Mouse (Mus musculus): ENCODE results near the gene Kit. TPM values are rescaled to one million over a fixed set of nuclear protein-coding genes. Genes with fewer than 3 reads are reported as not detected.

The Kit gene
- total RNA-seq, 2 experiments from 2014 or later = 33.3 to 37.8 TPM

DNA sequence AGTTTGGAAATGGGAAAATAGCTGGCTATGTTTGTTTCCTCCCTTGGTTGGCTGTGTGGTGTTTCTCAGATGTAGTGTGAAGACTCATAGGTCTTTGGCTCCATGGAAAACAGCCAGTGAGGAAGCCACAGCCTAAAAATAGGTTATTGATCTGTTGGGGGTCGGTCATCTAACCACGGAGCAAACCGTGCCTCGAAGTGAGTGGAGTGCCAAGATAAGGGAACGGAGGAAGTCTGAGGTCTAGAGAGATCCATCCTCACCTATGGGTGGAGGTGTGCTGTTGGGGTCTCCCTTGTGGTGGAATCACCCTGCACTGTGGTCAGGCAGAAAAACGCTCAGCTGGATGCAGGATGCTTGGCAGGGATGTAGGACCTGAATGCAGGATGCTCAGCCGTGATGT lies 7.2 kb downstream of the Kit start:
- no peak for DNase-seq (ENCODE audit: low spot score in 2 of 2)
- intact Hi-C loops (cut with DNase I) = no loop called here

DNA sequence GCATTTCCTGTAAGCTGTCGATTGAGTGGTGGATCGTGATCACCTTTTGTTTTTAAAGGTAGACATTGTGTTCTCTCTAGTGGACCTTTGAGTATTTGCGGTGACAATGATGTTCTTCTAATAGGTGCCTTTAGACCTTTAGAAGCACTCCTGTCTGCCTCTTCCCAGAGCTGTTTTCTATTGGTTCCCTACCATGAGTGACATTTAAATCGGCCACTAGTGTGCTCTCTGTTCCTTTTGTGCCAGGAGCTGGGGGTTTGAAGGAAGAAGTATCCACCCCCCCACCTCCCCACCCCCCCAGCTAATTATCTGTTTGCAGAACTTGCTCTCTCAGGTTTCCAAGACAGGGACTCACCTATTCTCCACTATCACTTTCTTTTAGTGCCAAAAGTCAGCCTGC lies 13.1 kb downstream of the Kit start:
- intact Hi-C loops (cut with DNase I) = no loop called here
- no peak for DNase-seq (ENCODE audit: low spot score in 2 of 2)

DNA sequence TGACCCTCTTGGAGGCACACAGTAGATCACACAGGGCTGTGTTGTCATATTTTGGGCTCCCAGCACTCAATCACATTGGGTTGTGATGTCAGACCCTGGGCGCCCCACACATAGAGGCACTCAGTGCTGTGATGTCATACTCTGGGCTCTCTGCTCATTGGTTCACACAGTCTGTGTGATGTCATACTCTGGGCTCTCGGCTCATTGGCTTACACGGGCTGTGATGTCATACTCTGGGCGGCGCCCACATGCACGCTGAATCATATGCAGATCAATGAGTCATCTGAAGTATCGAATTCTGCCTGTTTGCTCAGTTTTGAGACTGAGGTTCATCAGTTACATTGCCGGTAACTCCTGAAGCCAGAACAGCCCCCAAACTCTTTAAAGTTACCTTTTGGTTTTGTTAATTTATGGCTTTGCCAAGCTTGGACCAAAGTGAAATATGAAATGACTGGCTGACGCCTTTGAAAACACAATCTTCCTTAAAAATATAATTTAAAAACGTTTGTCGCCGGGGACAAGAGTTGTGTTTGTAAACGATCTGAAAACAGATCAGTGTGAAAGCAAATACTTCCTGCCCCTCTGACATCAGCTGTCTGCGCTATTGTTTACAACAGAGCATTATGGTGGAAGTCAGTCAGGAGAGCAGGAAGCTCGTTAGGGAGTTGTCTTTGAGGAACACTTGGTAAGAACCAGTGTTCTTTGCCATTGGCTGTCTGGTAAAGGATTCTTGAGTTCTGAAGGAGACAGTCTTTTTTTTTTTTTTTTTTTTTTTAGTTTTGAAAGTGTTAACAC lies 15.0 kb downstream of the Kit start:
- no peak for DNase-seq (ENCODE audit: low spot score in 2 of 2)
- intact Hi-C loops (cut with DNase I) = no loop called here

DNA sequence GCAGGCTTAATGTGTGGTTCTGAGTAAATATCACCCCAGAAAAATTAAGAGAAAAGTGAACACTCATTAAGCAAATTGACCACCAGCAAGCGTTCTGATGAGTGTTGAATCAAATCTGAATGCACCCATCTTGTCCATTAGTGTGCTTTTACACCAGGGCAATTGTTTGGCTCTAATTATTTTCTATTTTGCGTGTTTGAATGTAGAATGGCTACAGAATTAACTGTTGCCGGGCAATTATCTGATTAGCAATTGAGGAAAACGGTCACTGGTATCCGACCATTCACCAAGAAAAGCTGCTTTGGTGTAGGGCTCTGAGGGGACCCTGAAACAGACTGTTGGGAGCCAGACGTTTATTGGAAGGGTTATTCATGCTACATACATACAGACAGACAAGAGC lies 16.2 kb downstream of the Kit start:
- DNase-seq (ENCODE audit: low spot score in 2 of 2) = no peak
- intact Hi-C loops (cut with DNase I) = no loop called here

DNA sequence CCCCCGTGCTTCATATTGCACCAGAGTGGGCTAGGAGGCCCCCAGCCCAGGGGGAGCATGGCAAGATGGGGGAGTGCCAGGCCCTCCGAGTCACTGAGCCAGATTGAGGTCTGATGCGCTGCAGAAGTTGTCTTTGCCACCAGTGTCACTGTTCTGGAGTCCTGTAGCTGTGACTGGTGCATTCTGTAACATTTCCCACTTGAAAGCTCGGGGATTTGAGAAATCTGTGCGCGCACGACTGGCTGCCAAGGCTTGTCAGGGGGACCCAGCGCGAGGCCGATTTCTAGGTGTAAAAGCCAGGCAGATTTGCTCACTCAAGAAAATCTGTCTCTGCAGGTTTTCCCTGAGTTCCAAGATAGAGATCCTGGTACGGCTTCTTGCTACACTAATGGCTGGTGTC lies 16.9 kb downstream of the Kit start:
- intact Hi-C loops (cut with DNase I) = no loop called here
- DNase-seq (ENCODE audit: low spot score in 2 of 2) = peak; percentile 19 to 42

DNA sequence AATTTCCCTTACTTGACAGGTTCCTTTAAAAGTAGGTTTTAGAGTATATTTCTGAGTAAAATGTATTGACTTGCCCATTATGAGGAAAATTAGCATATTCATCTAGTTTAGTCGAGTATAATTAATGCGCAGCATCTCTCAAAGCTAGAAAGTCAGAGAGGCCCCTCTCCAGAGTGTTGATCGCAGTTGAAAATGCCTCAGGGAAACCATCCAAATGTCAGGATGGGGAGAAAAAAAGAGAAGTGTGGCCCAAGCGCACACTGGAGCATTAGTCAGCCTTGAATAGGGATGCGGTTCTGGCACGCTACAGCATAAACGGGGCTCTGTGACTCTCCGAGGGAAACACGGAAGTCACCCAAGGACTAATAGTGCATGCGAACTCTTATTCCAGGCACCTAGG lies 20.6 kb downstream of the Kit start:
- DNase-seq (ENCODE audit: low spot score in 2 of 2) = no peak
- intact Hi-C loops (cut with DNase I) = no loop called here

DNA sequence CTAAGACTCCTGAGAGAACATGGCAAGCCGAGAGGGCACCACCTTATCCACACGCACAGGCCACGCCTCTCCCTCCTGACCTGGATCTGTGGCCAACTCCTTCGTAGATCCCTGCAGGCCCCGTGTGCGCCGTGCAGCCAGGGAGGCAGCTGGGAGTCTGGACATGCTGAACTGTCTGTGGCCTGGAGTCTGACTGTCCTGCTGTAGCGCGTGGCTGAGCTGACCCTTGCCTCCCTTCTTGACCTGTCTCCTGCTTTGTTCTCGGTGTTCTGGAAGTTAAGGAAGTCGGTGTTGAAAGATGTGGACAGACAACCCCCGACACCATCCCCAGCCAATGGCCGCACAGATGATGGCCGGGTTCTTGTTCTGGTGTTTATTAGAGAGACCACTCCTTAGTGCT lies 21.5 kb downstream of the Kit start:
- no peak for DNase-seq (ENCODE audit: low spot score in 2 of 2)
- intact Hi-C loops (cut with DNase I) = no loop called here

DNA sequence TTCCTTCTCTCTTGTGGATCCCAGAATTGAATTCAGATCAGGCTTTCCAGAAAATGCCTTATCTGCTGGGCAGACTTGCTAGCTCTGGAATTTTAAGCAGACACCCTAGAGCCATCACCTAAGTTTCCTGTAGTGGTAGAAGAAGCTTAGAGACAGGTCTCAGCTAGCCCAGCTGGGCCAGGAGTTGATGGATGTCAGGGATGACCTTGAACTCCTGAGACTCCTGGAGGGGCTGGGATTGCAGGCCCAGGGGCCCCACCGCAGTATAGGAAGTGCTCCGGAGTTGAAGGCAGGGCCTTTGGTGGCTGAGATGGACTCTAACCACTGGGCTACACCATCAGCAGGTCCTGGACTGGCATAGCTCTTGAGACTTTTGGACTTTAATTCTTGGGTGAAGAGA lies 22.6 kb downstream of the Kit start:
- intact Hi-C loops (cut with DNase I) = no loop called here
- DNase-seq (ENCODE audit: low spot score in 2 of 2) = no peak

DNA sequence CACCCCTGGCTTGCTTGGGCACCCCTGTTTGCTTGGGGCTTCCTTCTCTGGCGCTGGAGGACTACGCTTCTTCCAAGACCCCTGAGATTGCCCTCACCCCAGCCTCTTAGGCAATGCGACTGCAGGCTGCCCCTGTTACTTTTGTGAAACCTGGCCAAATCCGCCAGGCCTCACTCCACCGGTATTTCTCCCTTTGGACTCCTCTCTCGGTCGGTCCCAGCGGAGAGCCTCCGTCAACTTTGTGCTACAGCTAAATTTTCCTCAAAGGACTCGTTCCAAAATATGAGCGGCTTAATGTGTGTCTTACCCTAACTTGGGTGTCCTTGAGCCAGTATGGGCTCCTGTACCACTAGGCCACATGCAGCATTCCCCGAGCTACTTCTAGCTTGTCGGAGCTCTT lies 23.8 kb downstream of the Kit start:
- no peak for DNase-seq (ENCODE audit: low spot score in 2 of 2)
- intact Hi-C loops (cut with DNase I) = no loop called here

DNA sequence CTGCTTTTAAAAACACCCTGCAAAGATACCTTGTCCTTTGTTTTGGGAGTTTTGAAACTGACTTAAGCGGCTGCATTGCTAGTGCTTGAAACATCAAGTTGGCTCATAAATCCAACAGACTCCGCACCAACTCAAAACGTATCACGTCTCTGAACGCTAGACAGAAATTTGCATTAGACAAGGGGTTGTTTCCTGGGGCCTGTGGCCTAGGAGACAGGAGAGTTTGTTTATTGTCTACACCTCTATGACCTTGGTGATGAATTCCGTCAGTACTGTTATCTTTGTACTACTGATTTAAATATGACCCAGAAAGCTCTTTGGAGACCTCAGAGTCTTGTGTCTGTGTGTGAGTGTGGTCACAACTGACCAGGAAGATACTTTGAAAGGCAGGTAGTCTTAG lies 25.3 kb downstream of the Kit start:
- intact Hi-C loops (cut with DNase I) = no loop called here
- DNase-seq (ENCODE audit: low spot score in 2 of 2) = no peak

DNA sequence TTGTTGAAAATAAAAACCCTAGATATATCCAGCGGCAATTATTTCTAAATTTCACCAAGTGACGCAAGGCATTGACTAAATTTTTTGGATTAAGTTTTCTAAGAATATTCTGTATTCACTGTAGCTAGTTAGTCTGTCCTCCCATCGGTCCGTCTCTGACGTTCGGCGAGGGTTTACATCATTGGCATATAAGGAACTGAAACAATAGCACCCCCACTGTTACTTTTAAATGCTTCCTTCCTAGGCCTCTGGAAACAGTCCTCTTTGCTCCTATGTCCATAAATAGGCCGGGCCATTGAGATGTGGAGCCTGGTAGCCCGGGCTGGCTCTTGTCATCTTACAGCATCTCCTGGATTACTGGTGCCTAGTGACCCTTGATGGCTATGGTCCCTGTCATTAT lies 29.5 kb downstream of the Kit start:
- no peak for DNase-seq (ENCODE audit: low spot score in 2 of 2)
- intact Hi-C loops (cut with DNase I) = no loop called here

DNA sequence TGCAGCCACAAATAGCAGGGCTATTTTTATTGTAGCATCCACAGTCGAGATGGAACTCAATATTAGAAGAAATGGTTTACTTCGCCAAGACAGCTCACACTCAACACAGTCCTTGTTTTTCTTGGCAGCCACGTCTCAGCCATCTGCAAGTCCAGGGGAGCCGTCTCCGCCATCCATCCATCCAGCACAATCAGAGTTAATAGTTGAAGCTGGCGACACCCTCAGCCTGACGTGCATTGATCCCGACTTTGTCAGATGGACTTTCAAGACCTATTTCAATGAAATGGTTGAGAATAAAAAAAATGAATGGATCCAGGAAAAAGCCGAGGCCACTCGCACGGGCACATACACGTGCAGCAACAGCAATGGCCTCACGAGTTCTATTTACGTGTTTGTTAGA lies 32.2 kb downstream of the Kit start:
- no peak for DNase-seq (ENCODE audit: low spot score in 2 of 2)
- intact Hi-C loops (cut with DNase I) = no loop called here

DNA sequence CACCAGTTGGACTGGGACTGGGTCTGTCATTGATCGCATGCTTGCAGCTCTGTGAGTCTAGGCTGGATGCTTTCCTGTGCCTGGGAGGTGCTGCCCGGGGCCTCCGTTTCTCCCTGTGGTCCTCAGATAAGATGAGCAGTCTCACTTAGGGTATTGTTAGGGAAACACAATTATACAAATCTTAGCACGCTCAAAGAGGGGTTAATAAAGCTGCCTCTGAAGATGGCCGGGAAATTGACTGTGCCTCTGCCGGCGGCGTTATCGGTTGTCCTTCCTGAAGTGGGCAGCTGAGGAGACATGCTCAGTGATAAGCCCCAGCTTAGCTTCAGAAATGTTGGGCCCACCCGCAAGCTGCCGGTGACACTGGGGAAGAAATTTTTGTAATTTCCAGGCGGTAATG lies 33.3 kb downstream of the Kit start:
- no peak for DNase-seq (ENCODE audit: low spot score in 2 of 2)
- intact Hi-C loops (cut with DNase I) = no loop called here

DNA sequence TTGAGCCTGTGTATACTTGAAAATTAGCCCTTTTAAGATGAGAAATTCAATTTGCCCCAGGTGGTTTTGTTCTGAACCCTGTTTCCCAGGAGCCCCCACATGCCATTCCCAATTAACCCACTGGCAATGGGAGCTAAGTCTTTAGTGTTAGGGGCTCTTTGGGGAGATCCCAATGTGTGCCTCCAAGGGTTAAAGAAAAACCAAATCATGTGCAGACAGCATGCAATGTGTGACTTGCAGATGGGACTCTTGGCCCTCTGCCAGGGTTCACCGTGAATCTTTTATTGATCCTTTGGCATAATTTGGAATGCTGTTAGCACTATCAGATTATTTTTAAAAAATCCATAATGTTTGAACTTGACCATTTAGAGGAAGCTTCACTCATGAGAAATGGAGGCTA lies 37.7 kb downstream of the Kit start:
- no peak for DNase-seq (ENCODE audit: low spot score in 2 of 2)
- intact Hi-C loops (cut with DNase I) = no loop called here

DNA sequence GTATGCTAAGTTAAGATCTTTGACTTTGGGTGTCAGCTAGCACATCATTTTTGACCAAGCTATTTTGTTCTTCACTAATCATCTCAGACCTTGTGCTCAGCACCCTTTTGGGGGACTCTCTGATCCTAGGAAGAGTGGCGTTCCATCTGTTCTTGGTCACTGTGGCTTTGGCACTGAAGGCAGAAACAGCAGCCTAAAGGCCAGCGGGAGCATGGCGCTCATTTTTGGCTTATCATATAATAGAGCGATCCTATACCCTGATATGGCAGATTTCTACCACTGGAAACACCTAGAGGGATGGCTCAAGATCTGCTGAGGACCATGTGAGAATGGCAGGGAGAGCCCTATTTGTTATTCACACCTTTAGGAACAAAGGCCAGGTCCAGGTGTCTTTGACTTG lies 38.2 kb downstream of the Kit start:
- no peak for DNase-seq (ENCODE audit: low spot score in 2 of 2)
- intact Hi-C loops (cut with DNase I) = no loop called here

DNA sequence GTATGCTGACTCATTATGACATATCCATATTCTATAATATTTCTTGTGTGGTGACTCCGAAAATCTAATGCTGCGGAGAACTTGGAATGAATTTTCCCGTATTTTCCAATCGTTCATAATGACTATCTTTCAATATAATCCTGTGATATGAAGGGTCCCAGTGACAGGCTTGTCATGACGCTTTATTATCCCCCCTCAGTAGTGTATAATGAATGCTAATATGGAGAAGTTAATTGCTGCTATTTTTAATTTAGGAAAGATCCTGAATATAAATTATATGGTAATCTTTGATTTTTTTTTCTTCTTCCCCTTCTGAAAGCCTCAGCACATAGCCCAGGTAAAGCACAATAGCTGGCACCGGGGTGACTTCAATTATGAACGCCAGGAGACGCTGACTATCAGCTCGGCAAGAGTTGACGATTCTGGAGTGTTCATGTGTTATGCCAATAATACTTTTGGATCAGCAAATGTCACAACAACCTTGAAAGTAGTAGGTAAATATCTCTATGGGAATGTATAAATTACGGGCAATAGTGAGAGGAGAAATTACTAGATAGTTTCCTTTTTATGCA lies 40.4 kb downstream of the Kit start:
- intact Hi-C loops (cut with DNase I) = no loop called here

DNA sequence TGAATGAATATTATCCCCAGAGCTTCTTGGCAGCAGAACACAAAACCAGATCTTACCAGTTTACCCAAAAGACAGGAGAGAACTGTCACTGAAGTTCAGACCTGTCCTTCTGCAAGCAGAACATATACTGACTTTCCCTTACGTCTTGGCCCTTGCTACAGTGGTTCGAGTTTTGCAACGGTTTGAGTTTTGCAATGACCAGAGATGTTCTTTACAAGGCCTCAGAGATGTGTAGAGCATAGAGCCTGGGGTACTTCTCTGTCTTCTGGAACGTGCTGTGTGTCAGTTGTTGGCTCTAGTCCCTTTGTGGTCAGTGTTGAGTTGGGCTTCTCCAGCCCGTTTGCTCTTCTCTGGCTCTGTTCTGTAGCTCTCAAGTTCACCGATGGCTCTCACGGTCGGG lies 40.9 kb downstream of the Kit start:
- DNase-seq (ENCODE audit: low spot score in 2 of 2) = no peak
- intact Hi-C loops (cut with DNase I) = no loop called here

More for the DNA sequence above, 40.4 kb downstream of the Kit start:
- no peak for DNase-seq (ENCODE audit: low spot score in 2 of 2)

DNA sequence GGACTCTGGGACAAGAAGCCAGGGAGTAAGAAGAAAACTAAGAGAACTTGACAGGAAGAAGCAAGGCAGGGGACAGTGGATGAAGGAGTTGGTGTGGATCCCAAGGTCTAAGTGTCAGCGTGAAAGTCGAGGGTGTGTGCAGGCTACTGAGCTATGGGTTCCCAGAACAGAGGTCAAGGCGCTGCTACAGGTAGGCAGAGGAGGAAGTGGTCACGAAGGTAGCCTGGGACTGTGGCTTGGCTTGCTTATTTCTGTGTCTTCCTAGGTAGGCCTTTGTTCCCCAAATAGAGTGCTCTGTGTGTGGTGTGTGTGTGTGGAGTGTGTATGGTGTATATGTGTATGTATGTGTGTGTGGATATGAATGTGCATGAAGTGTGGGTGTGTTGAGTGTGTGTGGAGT lies 47.7 kb downstream of the Kit start:
- DNase-seq (ENCODE audit: low spot score in 2 of 2) = no peak

DNA sequence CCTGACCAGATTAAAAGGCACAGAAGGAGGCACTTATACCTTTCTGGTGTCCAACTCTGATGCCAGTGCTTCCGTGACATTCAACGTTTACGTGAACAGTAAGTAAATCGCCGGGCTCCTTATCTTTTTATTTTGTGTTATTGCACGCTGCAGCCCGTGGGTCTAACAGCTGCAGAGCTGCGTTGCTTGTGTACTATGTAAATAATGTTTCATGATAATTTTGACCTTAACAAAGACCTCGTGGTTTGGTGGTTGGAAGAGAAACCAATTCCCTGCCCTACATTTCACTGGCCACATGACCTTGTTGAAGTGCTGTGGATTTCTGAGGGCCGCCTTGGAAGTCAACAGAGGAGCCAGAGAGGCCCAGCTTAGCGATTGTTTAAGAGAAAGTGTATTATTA lies 48.3 kb downstream of the Kit start:
- intact Hi-C loops (cut with DNase I) = no loop called here
- DNase-seq (ENCODE audit: low spot score in 2 of 2) = no peak

More for the DNA sequence above, 47.7 kb downstream of the Kit start:
- intact Hi-C loops (cut with DNase I) = no loop called here

DNA sequence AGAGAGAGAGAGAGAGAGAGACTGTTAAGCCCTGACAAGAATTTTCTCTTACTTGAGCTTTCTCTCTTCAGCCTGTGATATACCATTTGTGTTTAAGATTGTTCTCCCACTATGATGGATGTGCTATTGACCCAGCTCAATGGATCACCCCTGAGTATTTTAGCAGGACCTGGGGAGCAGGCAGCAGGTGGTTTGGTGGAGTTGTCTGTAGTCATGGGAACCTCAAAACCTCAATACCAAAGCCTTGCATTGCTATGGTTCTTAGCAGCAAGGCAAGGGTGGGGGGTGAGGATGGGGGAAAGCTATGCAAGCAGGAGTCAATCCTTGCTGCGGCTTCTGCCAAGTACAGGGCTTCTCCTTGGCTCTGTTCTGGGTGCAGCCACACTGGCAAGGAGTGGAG lies 48.8 kb downstream of the Kit start:
- DNase-seq (ENCODE audit: low spot score in 2 of 2) = no peak
- intact Hi-C loops (cut with DNase I) = no loop called here

DNA sequence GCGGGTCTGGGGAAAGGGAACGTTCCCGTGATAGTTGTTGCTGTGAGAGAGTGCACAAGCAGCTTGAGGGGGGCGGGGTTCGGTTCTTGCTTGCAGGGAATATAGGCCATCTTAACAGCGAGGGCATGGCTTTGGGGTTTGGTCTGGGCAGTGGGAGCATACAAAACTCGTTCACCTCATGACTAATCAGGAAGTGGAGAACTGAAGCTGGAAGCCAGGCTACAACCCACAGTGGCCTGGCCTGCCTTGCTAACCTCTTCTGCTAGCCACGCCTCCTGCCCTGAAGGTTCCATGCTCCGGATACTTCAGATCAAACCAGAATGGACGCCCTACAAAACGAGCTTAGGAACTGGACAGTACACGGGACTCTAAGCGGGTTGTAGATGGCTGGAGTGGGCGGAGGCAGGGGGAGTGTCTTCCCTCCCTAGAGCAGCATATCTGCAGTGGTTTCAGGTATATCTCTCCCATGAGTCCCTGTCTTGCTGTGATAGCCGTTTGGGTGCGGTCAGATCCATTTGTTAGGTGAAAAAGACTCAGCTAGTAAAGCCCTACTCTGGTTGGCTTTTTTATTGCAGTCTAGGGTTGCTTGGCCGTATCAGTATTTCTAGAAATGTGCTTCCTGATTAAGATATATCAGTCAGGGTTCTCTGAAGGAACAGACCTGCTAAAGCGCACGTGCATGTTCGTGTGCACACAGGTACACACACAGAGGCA lies 49.4 kb downstream of the Kit start:
- no peak for DNase-seq (ENCODE audit: low spot score in 2 of 2)
- intact Hi-C loops (cut with DNase I) = no loop called here

Data from left cerebral cortex, postnatal 14 days (tissue).